Mouse (Mus musculus) cerebellum, adult 2 months (tissue): Measurements from ENCODE around the gene Npsr1.

ENCODE experiments used
- CTCF ChIP-seq: fragments of 200-500 bp; IDR thresholded peaks from 2 replicates; pipeline ENCODE4 v1.5.1; 2011; ENCODE audit warnings: low read depth, mild to moderate bottlenecking, control low read depth, low read length, moderate library complexity, borderline replicate concordance; ENCODE audit not compliant: insufficient read depth
- POLR2A ChIP-seq: fragments of 200-500 bp; IDR thresholded peaks from 2 replicates; pipeline ENCODE4 v1.6.1; 2011; ENCODE audit warnings: low read length, control low read depth, borderline replicate concordance; ENCODE audit not compliant: insufficient read depth

DNA sequence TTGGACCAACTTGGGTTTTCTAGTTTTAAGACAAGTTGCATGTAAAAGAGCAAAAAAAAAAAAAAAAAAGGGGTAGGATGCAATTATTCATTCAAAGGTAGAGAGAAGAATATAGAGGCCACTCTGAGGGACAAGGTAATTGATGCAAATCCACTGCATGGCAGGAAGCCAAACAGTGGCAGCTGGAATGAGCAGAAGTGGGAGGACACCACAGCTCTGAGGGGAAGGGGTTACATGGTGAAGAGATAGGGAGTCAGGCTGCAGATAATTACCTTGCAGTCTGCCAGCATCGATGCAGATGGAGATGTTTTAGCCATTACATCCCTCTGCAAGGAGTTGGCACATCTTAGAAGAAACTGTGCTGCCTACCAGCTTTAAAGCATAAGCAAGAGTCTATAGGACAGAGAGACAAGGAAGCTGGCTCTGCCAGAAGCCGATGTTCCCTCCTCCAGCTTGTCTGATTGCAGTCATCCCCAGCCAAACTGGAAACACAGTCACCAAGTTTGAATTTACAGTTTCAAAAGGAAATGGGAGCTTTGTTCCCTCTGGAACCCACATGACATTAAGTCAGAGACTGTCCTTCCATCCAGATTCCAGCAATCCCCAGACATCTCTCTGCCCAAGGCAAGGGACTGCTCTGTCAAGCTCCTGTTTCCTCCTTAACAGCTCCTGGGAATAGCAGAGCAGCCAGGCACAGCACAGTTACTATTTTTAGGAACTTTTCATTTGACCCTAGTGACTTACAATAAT, 91.9 kb downstream of the Npsr1 start:
- TF ChIP-seq CTCF (no peak), POLR2A (no peak)
